Mouse (Mus musculus) adrenal gland, adult 8-10 months (tissue): ENCODE results near the gene Armc12. TPM values are rescaled to one million over a fixed set of nuclear protein-coding genes. Genes with fewer than 3 reads are reported as not detected.

ENCODE experiments used
- DNase-seq: peaks from one replicate; pipeline ENCODE4 v3.0.0; 2022
- total RNA-seq, 4 experiments: library from RNA; stranded (reverse); gene quantifications; 2 replicates each; pipeline ENCODE4 v1.2.4; 2022

Gene Armc12
- total RNA-seq: not detected

- no peak for DNase-seq
Observed at GRCm38 (mm10) chr17:28530506-28530905, at the start of gene Armc12. TSS of gene Armc12 (plus strand) at chr17:28530806.

GRCm38 (mm10) chr17:28484704-28485445, 45.7 kb upstream of the Armc12 start:
- DNase-seq: no peak

GRCm38 (mm10) chr17:28485446-28485948, 45.1 kb upstream of the Armc12 start:
- peak; percentile 29 for DNase-seq

- DNase-seq: peak; percentile 98
Observed at GRCm38 (mm10) chr17:28485977-28486400, 44.6 kb upstream of the Armc12 start.

- no peak for DNase-seq
Observed at GRCm38 (mm10) chr17:28486720-28487119, 43.9 kb upstream of the Armc12 start.

GRCm38 (mm10) chr17:28487584-28488257, 42.9 kb upstream of the Armc12 start:
- DNase-seq: no peak

GRCm38 (mm10) chr17:28488258-28489013, 42.2 kb upstream of the Armc12 start:
- no peak for DNase-seq

GRCm38 (mm10) chr17:28491035-28491770, 39.4 kb upstream of the Armc12 start:
- DNase-seq: no peak

GRCm38 (mm10) chr17:28495832-28496231, 34.8 kb upstream of the Armc12 start:
- DNase-seq: no peak

GRCm38 (mm10) chr17:28499190-28499589, 31.4 kb upstream of the Armc12 start:
- no peak for DNase-seq

- no peak for DNase-seq
Observed at GRCm38 (mm10) chr17:28500465-28500864, 30.1 kb upstream of the Armc12 start.

- no peak for DNase-seq
Observed at GRCm38 (mm10) chr17:28502196-28502821, 28.3 kb upstream of the Armc12 start.

- no peak for DNase-seq
Observed at GRCm38 (mm10) chr17:28504182-28504581, 26.4 kb upstream of the Armc12 start.

GRCm38 (mm10) chr17:28505591-28505990, 25.0 kb upstream of the Armc12 start:
- no peak for DNase-seq

GRCm38 (mm10) chr17:28506895-28507294, 23.7 kb upstream of the Armc12 start:
- DNase-seq: no peak

GRCm38 (mm10) chr17:28507496-28507895, 23.1 kb upstream of the Armc12 start:
- no peak for DNase-seq

GRCm38 (mm10) chr17:28510445-28511342, 19.9 kb upstream of the Armc12 start:
- no peak for DNase-seq

GRCm38 (mm10) chr17:28511616-28512541, 18.7 kb upstream of the Armc12 start:
- DNase-seq: no peak

GRCm38 (mm10) chr17:28512696-28513095, 17.9 kb upstream of the Armc12 start:
- peak; percentile 76 for DNase-seq

GRCm38 (mm10) chr17:28513337-28513736, 17.3 kb upstream of the Armc12 start:
- DNase-seq: no peak
